Mouse (Mus musculus) cortical plate, adult 2 months (tissue): ENCODE data around the gene Tecta.

Source experiments
- CTCF ChIP-seq: fragments of 200-500 bp; IDR thresholded peaks from 2 replicates; pipeline ENCODE4 v1.5.1; 2011; ENCODE audit warnings: mild to moderate bottlenecking, control low read depth, low read length; ENCODE audit not compliant: insufficient read depth; ENCODE audit errors: extremely low read depth
- POLR2A ChIP-seq: fragments of 200-500 bp; IDR thresholded peaks from 2 replicates; pipeline ENCODE4 v1.6.1; 2011; ENCODE audit warnings: mild to moderate bottlenecking, low read length, control low read depth; ENCODE audit not compliant: insufficient read depth; ENCODE audit errors: extremely low read depth

GRCm38 (mm10) chr9:42415184-42415583 lies 15.5 kb upstream of the Tecta start:
- TF ChIP-seq POLR2A: no peak
- no peak for TF ChIP-seq CTCF
